Mouse (Mus musculus): ENCODE data around the gene Cx3cr1.

Cx3cr1 gene

GRCm38 (mm10) chr9:119887144-119887901 lies 182.4 kb downstream of the Cx3cr1 start:
- DNase-seq (ENCODE audit: low spot score), result no peak

GRCm38 (mm10) chr9:119854170-119854569 lies 215.5 kb downstream of the Cx3cr1 start:
- no peak for DNase-seq (ENCODE audit: low spot score)

DNA sequence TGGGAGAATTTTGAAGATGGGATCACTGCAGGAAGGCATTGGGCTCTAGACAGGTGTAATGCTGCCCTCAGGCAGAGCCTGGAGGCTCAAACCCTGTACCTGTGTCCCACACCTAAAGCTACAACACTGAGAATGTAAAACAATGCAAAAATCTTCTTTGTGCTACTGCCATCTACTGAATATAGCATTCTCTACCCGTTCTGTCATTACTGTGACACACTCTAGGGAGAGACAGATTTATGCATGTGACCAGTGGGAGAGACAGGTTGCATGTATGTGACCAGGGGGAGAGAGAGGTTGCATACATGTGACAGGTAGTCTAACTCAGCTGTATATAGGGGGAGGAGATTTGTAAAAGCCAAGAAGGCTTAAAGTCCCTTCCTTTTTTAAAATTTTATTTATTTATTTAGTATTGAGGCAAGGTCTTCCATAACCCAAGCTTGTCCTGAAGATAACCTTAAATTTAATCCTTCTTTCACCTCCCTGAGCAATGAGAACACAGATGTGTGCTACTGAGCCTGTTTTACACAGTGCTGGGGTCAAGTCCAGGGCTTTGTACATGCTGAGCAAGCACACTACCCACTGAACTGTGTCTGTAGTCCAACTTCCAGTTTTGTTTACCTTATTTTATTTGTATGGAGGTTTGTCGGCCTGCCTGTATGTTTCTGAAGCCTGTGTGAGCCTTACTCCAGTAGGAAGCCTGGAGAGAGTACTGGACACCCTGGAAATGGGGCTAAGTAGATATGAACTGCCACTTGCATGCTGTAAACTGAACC lies 216.4 kb downstream of the Cx3cr1 start:
- no peak for DNase-seq (ENCODE audit: low spot score)

DNA sequence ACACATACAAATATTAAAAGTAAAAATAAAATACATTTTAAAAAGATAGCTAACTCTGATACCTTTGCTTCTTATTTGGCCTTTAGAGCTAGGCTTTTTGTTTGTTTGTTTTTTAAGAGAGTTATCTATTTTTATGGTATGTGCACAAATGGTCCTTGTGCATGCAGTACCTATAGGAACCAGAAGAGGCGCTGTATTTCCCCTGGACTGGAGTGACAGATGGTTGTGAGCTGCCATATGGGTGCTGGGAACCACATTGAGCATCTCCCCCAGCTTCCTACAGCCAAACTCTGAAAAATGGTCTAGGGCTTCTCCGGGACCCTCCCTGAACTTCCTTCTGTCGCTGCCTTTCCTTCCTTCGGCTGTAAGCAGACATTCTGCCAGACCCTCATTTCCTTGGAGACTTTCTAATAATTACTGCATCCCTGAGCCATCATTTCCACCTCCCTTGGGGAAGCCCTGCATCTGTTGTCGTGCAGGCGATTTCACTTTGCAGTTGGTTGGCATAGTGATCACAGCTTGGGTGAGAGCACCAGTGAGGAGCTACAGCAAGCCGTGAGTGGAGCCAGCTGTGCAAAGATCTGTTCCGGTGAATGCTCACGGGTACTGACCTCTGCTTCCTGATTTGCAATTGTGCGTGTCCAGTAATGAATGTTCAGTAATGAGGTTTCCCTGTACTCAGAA lies 217.2 kb downstream of the Cx3cr1 start:
- DNase-seq (ENCODE audit: low spot score), result no peak
